Mouse (Mus musculus): ENCODE results near the gene Nalcn.
A peak's percentile ranks its signal among the peaks of the same experiment; 100 is the strongest.

The Nalcn gene

GRCm38 (mm10) chr14:123513376-123514141 lies 113.4 kb downstream of the Nalcn start:
- DNase-seq (ENCODE audit: extremely low read depth, low read depth), result no peak

GRCm38 (mm10) chr14:123512923-123513322 lies 114.0 kb downstream of the Nalcn start:
- no peak for DNase-seq (ENCODE audit: extremely low read depth, low read depth)

GRCm38 (mm10) chr14:123495544-123495943 lies 131.4 kb downstream of the Nalcn start:
- DNase-seq (ENCODE audit: extremely low read depth, low read depth), result no peak

GRCm38 (mm10) chr14:123488575-123489207 lies 138.3 kb downstream of the Nalcn start:
- no peak for DNase-seq (ENCODE audit: extremely low read depth, low read depth)

- no peak for DNase-seq (ENCODE audit: extremely low read depth, low read depth)
Measured at GRCm38 (mm10) chr14:123462026-123462425, 164.9 kb downstream of the Nalcn start.

- no peak for DNase-seq (ENCODE audit: extremely low read depth, low read depth)
Measured at GRCm38 (mm10) chr14:123446031-123446430, 180.9 kb downstream of the Nalcn start.

GRCm38 (mm10) chr14:123435542-123435941 lies 191.4 kb downstream of the Nalcn start:
- no peak for DNase-seq (ENCODE audit: extremely low read depth, low read depth)

- no peak for DNase-seq (ENCODE audit: extremely low read depth, low read depth)
Measured at GRCm38 (mm10) chr14:123376167-123376855, 250.6 kb downstream of the Nalcn start.

GRCm38 (mm10) chr14:123371522-123371921 lies 255.4 kb downstream of the Nalcn start:
- peak; percentile 22 for DNase-seq (ENCODE audit: extremely low read depth, low read depth)

GRCm38 (mm10) chr14:123359691-123360090 lies 267.3 kb downstream of the Nalcn start:
- DNase-seq (ENCODE audit: extremely low read depth, low read depth), result no peak

GRCm38 (mm10) chr14:123352973-123353372 lies 274.0 kb downstream of the Nalcn start:
- DNase-seq (ENCODE audit: extremely low read depth, low read depth), result peak; percentile 11

GRCm38 (mm10) chr14:123331841-123332240 lies 295.1 kb downstream of the Nalcn start:
- DNase-seq (ENCODE audit: extremely low read depth, low read depth), result no peak

GRCm38 (mm10) chr14:123314369-123314768 lies 312.6 kb downstream of the Nalcn start:
- no peak for DNase-seq (ENCODE audit: extremely low read depth, low read depth)

- no peak for DNase-seq (ENCODE audit: extremely low read depth, low read depth)
Measured at GRCm38 (mm10) chr14:123312371-123312770, 314.6 kb downstream of the Nalcn start.

- DNase-seq (ENCODE audit: extremely low read depth, low read depth), result no peak
Measured at GRCm38 (mm10) chr14:123296068-123296467, 330.9 kb downstream of the Nalcn start.

GRCm38 (mm10) chr14:123291118-123292007 lies 335.6 kb downstream of the Nalcn start:
- no peak for DNase-seq (ENCODE audit: extremely low read depth, low read depth)

- DNase-seq (ENCODE audit: extremely low read depth, low read depth), result no peak
Measured at GRCm38 (mm10) chr14:123282165-123282564, 344.8 kb downstream of the Nalcn start.

GRCm38 (mm10) chr14:123272121-123272520 lies 354.8 kb downstream of the Nalcn start:
- no peak for DNase-seq (ENCODE audit: extremely low read depth, low read depth)

- no peak for DNase-seq (ENCODE audit: extremely low read depth, low read depth)
Measured at GRCm38 (mm10) chr14:123240738-123241137, 386.2 kb downstream of the Nalcn start.

GRCm38 (mm10) chr14:123239945-123240344 lies 387.0 kb downstream of the Nalcn start:
- DNase-seq (ENCODE audit: extremely low read depth, low read depth), result peak; percentile 5

- DNase-seq (ENCODE audit: extremely low read depth, low read depth), result no peak
Measured at GRCm38 (mm10) chr14:123237002-123237401, 389.9 kb downstream of the Nalcn start.

Data from MEL-GATA-1-ER (cell line).